Mouse (Mus musculus): ENCODE results near the gene Cdc42bpa. TPM values are rescaled to one million over a fixed set of nuclear protein-coding genes. Genes with fewer than 3 reads are reported as not detected.

The Cdc42bpa gene
- 25.0 and 33.6 TPM in 2 replicates for polyA plus RNA-seq (2014; fragmentation: Nextera tagmentation; extraction: Ambion mirVana)

DNA sequence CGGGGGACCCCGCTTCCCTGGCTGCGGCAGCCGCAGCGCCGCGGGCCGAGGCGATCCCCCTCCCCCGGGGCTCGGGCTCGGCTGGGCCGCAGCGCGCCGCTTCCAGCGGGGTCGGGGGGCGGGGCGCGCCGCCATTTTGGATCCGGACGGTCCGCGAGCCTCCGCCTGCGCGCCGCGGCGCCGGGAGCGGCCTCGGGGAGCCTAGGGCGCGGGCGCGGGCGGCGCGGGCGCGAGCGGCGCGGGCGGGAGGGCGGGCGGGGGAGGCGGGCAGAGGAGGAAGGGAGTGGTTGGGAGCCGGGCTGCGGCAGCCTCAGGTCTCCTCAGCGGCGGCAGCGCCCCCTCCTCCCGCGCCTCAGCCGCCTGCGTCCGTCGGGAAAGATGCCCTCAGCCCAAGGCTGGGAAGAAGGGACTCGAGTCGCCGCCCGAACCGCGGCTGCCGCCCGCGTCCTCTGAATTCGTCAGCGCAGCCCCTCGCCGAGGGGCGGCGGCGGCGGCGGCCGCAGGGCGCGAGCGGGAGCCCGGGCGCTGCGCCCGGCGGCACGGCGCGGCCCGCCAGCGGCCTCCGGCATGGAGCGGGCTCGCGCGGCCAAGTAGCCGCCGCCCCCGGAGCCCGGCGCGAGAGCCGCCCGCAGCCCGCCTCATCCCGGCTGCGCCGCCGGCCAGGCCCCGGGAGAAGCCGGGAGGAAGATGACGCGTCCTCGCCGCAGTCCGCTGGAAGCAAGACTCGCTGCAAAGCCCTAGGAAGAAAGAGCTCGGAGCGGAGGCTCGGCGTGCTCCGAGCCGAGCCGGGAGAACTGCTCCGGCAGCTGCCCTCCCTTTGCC lies at the start of gene Cdc42bpa:
TSS of gene Cdc42bpa (plus strand) at position 752 of the 822 bp plus-strand sequence.
- H3K27ac ChIP-seq (ENCODE audit: low read depth, low read length), result peak within 1 kb of the TSS; percentile 96
- WGBS, result under 1% methylated on average over 65 of the region's 128 CpGs
- peak; percentile 95 for ATAC-seq (ENCODE audit: low read depth)

DNA sequence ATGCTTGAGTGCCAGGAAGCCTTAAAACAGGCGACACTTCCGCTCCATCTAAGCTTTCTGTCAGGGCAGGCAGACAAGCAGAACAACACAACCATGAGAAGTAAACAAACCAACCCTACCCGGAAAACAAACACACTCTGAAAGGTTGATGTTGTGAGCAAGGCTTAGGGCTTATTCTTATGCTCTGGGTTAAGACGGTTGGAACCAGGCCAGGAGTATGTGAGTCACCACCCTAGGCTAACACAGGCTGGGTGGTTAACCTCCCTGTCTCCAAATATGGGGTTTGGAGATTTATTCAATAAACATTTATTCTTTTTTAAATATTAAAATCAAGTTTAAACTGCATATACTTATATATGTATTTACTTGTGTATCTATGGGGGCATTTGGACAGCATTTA lies 46.8 kb upstream of the Cdc42bpa start:
- H3K4me1 ChIP-seq (ENCODE audit: control insufficient read depth, insufficient read depth, low read length), result no peaks in the 10 kb centered on the region
- H3K27me3 ChIP-seq (ENCODE audit: control insufficient read depth, insufficient read depth, low read length), result no peaks in the 10 kb centered on the region
- H3K4me3 ChIP-seq (ENCODE audit: low read depth, low read length), result no peak overlapping the region
- no peak overlapping the region for H3K27ac ChIP-seq (ENCODE audit: low read depth, low read length)
- no peak overlapping the region for H3K4me2 ChIP-seq (ENCODE audit: low read depth, low read length)
- 90% methylated on average over 4 of the region's 4 CpGs for WGBS
- H3K36me3 ChIP-seq (ENCODE audit: control insufficient read depth, insufficient read depth, low read length), result no peaks in the 10 kb centered on the region
- no peak overlapping the region for H3K9ac ChIP-seq (replicated peaks; ENCODE audit: low read depth, low read length)
- ATAC-seq (ENCODE audit: low read depth), result no peak
- H3K9me3 ChIP-seq (ENCODE audit: control insufficient read depth, low read length), result no peaks in the 10 kb centered on the region

More for the DNA sequence above, at the start of gene Cdc42bpa:
- Histone ChIP-seq H3K36me3 (ENCODE audit: control insufficient read depth, insufficient read depth, low read length) (no peaks in the 10 kb centered on the region), H3K9ac (replicated peaks; ENCODE audit: low read depth, low read length) (peak within 1 kb of the TSS; percentile 97), H3K4me2 (ENCODE audit: low read depth, low read length) (peak within 1 kb of the TSS; percentile 94), H3K4me3 (ENCODE audit: low read depth, low read length) (peak within 1 kb of the TSS; percentile 84), H3K4me1 (ENCODE audit: control insufficient read depth, insufficient read depth, low read length) (peaks cover 14% of the 10 kb centered on the region), H3K9me3 (ENCODE audit: control insufficient read depth, low read length) (no peaks in the 10 kb centered on the region), H3K27me3 (ENCODE audit: control insufficient read depth, insufficient read depth, low read length) (no peaks in the 10 kb centered on the region)

DNA sequence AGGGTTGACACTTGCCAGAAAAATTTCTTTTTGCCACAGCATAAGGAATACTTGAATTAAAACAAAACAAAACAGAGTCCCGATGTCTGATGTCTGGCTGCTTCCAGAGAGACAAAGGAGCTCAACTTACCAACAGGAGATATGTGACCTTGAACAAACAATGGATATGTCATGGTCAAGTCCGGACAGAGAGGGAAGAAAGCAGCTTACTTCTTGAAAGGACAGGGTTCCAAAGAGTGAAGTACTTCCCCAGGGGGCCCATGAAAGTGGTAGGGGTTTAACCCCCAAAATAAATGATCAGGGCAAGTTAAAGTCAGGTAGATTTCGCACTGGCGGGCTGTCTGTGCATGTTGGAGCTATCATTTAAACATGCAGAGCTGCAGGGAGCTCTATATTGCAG lies 43.2 kb upstream of the Cdc42bpa start:
- no peaks in the 10 kb centered on the region for H3K27me3 ChIP-seq (ENCODE audit: control insufficient read depth, insufficient read depth, low read length)
- H3K9ac ChIP-seq (replicated peaks; ENCODE audit: low read depth, low read length), result no peak overlapping the region
- H3K4me3 ChIP-seq (ENCODE audit: low read depth, low read length), result no peak overlapping the region
- WGBS, result 59% methylated on average over 4 of the region's 4 CpGs
- H3K4me2 ChIP-seq (ENCODE audit: low read depth, low read length), result no peak overlapping the region
- H3K4me1 ChIP-seq (ENCODE audit: control insufficient read depth, insufficient read depth, low read length), result no peaks in the 10 kb centered on the region
- no peaks in the 10 kb centered on the region for H3K9me3 ChIP-seq (ENCODE audit: control insufficient read depth, low read length)
- ATAC-seq (ENCODE audit: low read depth), result no peak
- H3K36me3 ChIP-seq (ENCODE audit: control insufficient read depth, insufficient read depth, low read length), result no peaks in the 10 kb centered on the region
- H3K27ac ChIP-seq (ENCODE audit: low read depth, low read length), result no peak overlapping the region

DNA sequence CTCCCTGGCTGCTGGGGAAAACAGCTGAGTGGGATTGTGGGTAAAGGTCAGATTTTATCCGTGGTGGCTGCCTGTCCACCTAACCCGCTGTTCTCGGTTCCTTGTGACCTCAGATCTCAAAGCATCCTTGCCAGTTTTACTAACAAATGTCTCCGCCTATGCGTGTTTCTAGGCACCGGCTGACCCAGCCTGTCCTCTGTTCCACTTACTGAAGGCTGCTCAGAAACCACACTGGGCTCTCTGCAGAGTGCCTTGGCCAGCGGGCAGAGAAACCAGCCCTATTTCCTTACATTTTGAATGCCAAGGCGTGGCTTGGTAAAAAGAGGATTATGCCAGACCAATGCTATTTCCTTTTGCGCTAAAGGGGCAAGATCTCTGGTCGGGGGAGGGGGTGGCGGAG lies 42.8 kb upstream of the Cdc42bpa start:
- WGBS, result 86% methylated on average over 11 of the region's 11 CpGs
- ATAC-seq (ENCODE audit: low read depth), result no peak

DNA sequence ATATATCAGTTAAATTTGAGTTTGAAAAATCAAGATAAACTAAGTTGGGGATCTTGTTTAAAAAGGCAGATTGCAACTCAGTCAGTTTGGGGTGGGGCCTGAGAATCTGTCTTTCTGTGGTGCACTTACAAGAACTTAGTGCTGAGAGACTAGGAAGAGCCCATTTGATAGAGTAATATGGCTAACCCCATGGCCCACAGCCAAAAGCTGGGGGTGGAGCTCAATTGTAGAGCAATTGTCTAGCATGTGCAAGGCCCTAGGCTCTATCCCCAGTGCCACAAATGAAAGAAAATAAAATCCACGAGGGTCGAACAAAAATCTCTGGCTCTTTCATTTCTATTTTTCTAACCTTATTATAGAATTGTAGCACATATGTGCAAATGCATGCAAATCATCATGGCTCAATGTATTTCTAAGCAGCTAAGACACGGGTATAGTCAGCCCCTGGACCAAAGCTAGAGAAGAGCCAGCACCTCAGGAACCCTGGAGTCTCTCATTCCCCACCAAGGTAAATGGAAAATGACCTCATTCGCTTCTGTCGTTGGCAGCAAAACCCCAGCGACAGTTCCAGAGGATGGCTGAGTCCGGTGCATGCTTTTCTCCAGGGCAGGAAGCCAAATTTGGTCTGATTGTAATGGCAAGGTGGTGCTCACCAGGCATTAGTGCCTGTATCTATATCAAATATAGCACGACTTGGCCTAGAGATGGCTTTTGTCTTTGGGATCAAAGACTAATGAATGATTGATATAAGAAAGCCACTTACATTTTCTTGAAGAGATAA lies 40.4 kb upstream of the Cdc42bpa start:
- WGBS, result 82% methylated on average over 8 of the region's 8 CpGs

More for the DNA sequence above, 42.8 kb upstream of the Cdc42bpa start:
- H3K36me3 ChIP-seq (ENCODE audit: control insufficient read depth, insufficient read depth, low read length), result no peaks in the 10 kb centered on the region
- no peaks in the 10 kb centered on the region for H3K4me1 ChIP-seq (ENCODE audit: control insufficient read depth, insufficient read depth, low read length)
- H3K4me3 ChIP-seq (ENCODE audit: low read depth, low read length), result no peak overlapping the region
- H3K27ac ChIP-seq (ENCODE audit: low read depth, low read length), result no peak overlapping the region
- no peaks in the 10 kb centered on the region for H3K9me3 ChIP-seq (ENCODE audit: control insufficient read depth, low read length)
- no peaks in the 10 kb centered on the region for H3K27me3 ChIP-seq (ENCODE audit: control insufficient read depth, insufficient read depth, low read length)
- no peak overlapping the region for H3K4me2 ChIP-seq (ENCODE audit: low read depth, low read length)
- H3K9ac ChIP-seq (replicated peaks; ENCODE audit: low read depth, low read length), result no peak overlapping the region

DNA sequence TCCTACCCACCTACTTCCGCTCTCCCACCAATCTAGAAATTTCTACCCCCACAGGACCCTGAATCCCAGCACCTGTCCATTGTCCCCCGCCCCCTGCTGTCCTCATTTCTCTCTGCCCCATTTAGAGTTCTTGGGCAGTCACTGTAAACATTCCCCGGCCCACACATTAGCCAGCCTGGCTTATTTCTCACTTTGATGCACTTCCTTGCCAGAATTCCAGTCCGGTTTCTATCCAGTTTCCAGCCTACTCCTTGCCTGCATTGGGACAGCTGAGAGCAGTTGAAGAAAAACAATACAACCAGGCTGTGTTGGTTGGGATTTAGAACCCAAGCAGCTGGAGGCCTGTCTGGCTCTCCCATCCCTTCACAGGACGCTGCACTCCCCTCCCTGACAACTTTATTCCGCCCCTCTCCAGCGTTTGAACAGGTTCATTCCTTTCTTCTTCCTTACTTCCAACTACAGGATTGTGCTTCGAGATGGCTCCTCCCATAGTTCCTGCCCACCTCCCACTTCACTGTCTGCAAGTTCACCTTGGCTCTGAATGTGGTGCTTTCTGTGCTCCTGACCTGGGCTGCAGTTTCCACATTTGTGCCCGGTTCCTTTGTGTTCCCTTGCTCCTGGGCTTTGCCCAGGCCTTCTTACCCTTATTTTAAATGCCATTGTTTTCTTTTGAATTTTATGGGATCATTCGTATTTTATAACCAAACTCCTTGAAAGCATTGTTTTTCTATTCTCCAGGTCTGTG lies 36.4 kb upstream of the Cdc42bpa start:
- H3K27me3 ChIP-seq (ENCODE audit: control insufficient read depth, insufficient read depth, low read length), result no peaks in the 10 kb centered on the region
- no peak overlapping the region for H3K4me3 ChIP-seq (ENCODE audit: low read depth, low read length)
- H3K9ac ChIP-seq (replicated peaks; ENCODE audit: low read depth, low read length), result no peak overlapping the region
- no peaks in the 10 kb centered on the region for H3K4me1 ChIP-seq (ENCODE audit: control insufficient read depth, insufficient read depth, low read length)
- ATAC-seq (ENCODE audit: low read depth), result no peak
- H3K27ac ChIP-seq (ENCODE audit: low read depth, low read length), result no peak overlapping the region
- no peaks in the 10 kb centered on the region for H3K9me3 ChIP-seq (ENCODE audit: control insufficient read depth, low read length)
- H3K36me3 ChIP-seq (ENCODE audit: control insufficient read depth, insufficient read depth, low read length), result no peaks in the 10 kb centered on the region
- WGBS, result 60% methylated on average over 10 of the region's 10 CpGs
- H3K4me2 ChIP-seq (ENCODE audit: low read depth, low read length), result no peak overlapping the region

More for the DNA sequence above, 40.4 kb upstream of the Cdc42bpa start:
- Histone ChIP-seq H3K4me2 (ENCODE audit: low read depth, low read length) (no peak overlapping the region), H3K4me3 (ENCODE audit: low read depth, low read length) (no peak overlapping the region), H3K4me1 (ENCODE audit: control insufficient read depth, insufficient read depth, low read length) (no peaks in the 10 kb centered on the region), H3K36me3 (ENCODE audit: control insufficient read depth, insufficient read depth, low read length) (no peaks in the 10 kb centered on the region), H3K9ac (replicated peaks; ENCODE audit: low read depth, low read length) (no peak overlapping the region), H3K27me3 (ENCODE audit: control insufficient read depth, insufficient read depth, low read length) (no peaks in the 10 kb centered on the region), H3K27ac (ENCODE audit: low read depth, low read length) (no peak overlapping the region), H3K9me3 (ENCODE audit: control insufficient read depth, low read length) (no peaks in the 10 kb centered on the region)
- no peak for ATAC-seq (ENCODE audit: low read depth)

DNA sequence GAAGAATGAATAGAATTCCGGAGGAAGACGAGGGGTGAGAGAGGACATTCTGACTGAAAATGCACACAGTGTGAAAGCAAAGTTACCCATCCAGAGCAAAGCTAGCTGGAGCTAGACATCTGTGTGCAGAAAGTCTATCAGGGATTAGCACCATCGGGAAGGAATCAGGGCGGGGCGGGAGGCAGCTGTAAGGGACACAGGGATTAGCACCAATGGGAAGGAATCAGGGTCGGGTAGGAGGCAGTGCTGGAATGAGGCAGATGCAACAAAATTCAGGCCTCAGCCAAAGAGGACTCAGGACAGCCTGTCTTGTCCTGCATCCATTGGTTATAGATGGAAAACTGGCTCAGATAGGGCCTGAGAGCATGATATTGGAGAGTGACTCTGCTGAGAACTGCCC lies 34.0 kb upstream of the Cdc42bpa start:
- Histone ChIP-seq H3K9me3 (ENCODE audit: control insufficient read depth, low read length) (no peaks in the 10 kb centered on the region), H3K9ac (replicated peaks; ENCODE audit: low read depth, low read length) (no peak overlapping the region), H3K4me3 (ENCODE audit: low read depth, low read length) (no peak overlapping the region), H3K4me2 (ENCODE audit: low read depth, low read length) (no peak overlapping the region), H3K36me3 (ENCODE audit: control insufficient read depth, insufficient read depth, low read length) (no peaks in the 10 kb centered on the region), H3K27ac (ENCODE audit: low read depth, low read length) (no peak overlapping the region), H3K27me3 (ENCODE audit: control insufficient read depth, insufficient read depth, low read length) (no peaks in the 10 kb centered on the region), H3K4me1 (ENCODE audit: control insufficient read depth, insufficient read depth, low read length) (no peaks in the 10 kb centered on the region)
- no peak for ATAC-seq (ENCODE audit: low read depth)
- 79% methylated on average over 6 of the region's 6 CpGs for WGBS

DNA sequence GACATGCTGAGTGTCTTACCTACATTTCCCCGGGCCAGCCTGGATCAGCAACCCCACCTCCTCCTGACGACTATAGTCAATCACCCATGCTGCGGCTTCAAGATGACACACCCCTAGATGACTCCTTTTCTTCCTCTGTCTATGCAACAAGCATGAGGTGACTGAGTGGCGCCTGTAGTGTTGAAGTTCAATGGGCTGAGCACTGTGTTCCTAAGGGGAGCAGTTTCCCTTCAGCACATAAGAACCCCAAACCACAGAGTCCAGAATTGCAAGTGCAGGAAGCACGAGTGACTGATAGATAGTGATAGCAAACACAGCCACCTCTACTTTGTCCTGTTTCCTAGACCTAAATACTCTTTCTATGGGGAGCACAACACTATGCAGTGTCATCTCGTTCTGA lies 33.2 kb upstream of the Cdc42bpa start:
- Histone ChIP-seq H3K9ac (replicated peaks; ENCODE audit: low read depth, low read length) (no peak overlapping the region), H3K4me2 (ENCODE audit: low read depth, low read length) (no peak overlapping the region), H3K9me3 (ENCODE audit: control insufficient read depth, low read length) (no peaks in the 10 kb centered on the region), H3K27me3 (ENCODE audit: control insufficient read depth, insufficient read depth, low read length) (no peaks in the 10 kb centered on the region), H3K4me3 (ENCODE audit: low read depth, low read length) (no peak overlapping the region), H3K27ac (ENCODE audit: low read depth, low read length) (no peak overlapping the region), H3K36me3 (ENCODE audit: control insufficient read depth, insufficient read depth, low read length) (no peaks in the 10 kb centered on the region), H3K4me1 (ENCODE audit: control insufficient read depth, insufficient read depth, low read length) (no peaks in the 10 kb centered on the region)
- WGBS, result 85% methylated on average over 6 of the region's 6 CpGs
- no peak for ATAC-seq (ENCODE audit: low read depth)

Measured in neural tube, embryonic 14.5 days (tissue).